8 mouse cellular contexts compared by ENCODE assay signal in genomic region chr7:101092618-101093017, GRCm38 (mm10). TPM values are rescaled to one million over a fixed set of nuclear protein-coding genes. Genes with fewer than 3 reads are reported as not detected.
DNase-seq lines count a peak whose midpoint lies in the region; ATAC-seq lines count a peak whose summit lies in the region.

TSS of gene Fchsd2 (plus strand) at chr7:101092863.

- WGBS in lung, embryonic 15.5 days: 48% methylated on average over 7 of the region's 7 CpGs
- WGBS in heart, embryonic 10.5 days: 55% methylated on average over 7 of the region's 7 CpGs
- 60% methylated on average over 7 of the region's 7 CpGs for WGBS in lung, embryonic 16.5 days

- H3K27me3 ChIP-seq in lung, embryonic 15.5 days: no peaks in the 10 kb centered on the region
- no peaks in the 10 kb centered on the region for H3K27me3 ChIP-seq in heart, embryonic 10.5 days (ENCODE audit: insufficient read depth, poor library complexity, severe bottlenecking)
- H3K27me3 ChIP-seq in lung, embryonic 16.5 days (ENCODE audit: control insufficient read depth, insufficient read depth, low read depth, low read length): no peaks in the 10 kb centered on the region

- H3K27ac ChIP-seq in lung, embryonic 15.5 days: no peak within 1 kb of the TSS
- H3K27ac ChIP-seq in heart, embryonic 10.5 days: peak within 1 kb of the TSS; percentile 37
- 0 out of 2 replicates have a peak within 1 kb of the TSS, but pooled peaks have one; percentile 13 for H3K27ac ChIP-seq in lung, embryonic 16.5 days (ENCODE audit: low read length)

- peaks cover 12% of the 10 kb centered on the region for H3K4me1 ChIP-seq in lung, embryonic 15.5 days
- peaks cover 65% of the 10 kb centered on the region for H3K4me1 ChIP-seq in heart, embryonic 10.5 days
- H3K4me1 ChIP-seq in lung, embryonic 16.5 days (replicated peaks; ENCODE audit: control insufficient read depth, insufficient read depth, low read length): peaks cover 3% of the 10 kb centered on the region

- no peak within 1 kb of the TSS for H3K4me3 ChIP-seq in lung, embryonic 15.5 days
- H3K4me3 ChIP-seq in heart, embryonic 10.5 days: no peak within 1 kb of the TSS
- H3K4me3 ChIP-seq in lung, embryonic 16.5 days (ENCODE audit: low read length): no peak within 1 kb of the TSS

- no peak within 1 kb of the TSS for H3K9ac ChIP-seq in lung, embryonic 15.5 days
- H3K9ac ChIP-seq in lung, embryonic 16.5 days (ENCODE audit: low read length): no peak within 1 kb of the TSS; the same call in 1 of the 2 replicates

- no peaks in the 10 kb centered on the region for H3K9me3 ChIP-seq in lung, embryonic 15.5 days
- H3K9me3 ChIP-seq in heart, embryonic 10.5 days: no peaks in the 10 kb centered on the region
- H3K9me3 ChIP-seq in lung, embryonic 16.5 days (ENCODE audit: control insufficient read depth, low read length): no peaks in the 10 kb centered on the region

- no peaks in the 10 kb centered on the region for H3K36me3 ChIP-seq in lung, embryonic 15.5 days
- no peaks in the 10 kb centered on the region for H3K36me3 ChIP-seq in heart, embryonic 10.5 days
- no peaks in the 10 kb centered on the region for H3K36me3 ChIP-seq in lung, embryonic 16.5 days (ENCODE audit: control insufficient read depth, insufficient read depth, low read length)

- no peak within 1 kb of the TSS for H3K4me2 ChIP-seq in lung, embryonic 15.5 days
- no peak within 1 kb of the TSS for H3K4me2 ChIP-seq in lung, embryonic 16.5 days (ENCODE audit: low read depth, low read length)

- ATAC-seq in lung, embryonic 15.5 days (ENCODE audit: borderline replicate concordance, extremely low read depth, low FRiP score, low TSS enrichment): no peak
- no peak for ATAC-seq in lung, embryonic 16.5 days (ENCODE audit: low read depth)

- DNase-seq in lung, postnatal 14 days: no peak
- peak; percentile 59 for DNase-seq in cerebellum, adult 9-11 months
- no peak for DNase-seq in heart, embryonic 10.5 days (ENCODE audit: low spot score)
- DNase-seq in layer of hippocampus, adult 18-20 months (ENCODE audit: low spot score in 2 of 2): peak in 1 of 2 experiments; percentile 25
- peak; percentile 21 to 52 for DNase-seq in spleen, postnatal 10 days (ENCODE audit: low spot score in 2 of 2)
- DNase-seq in testis, postnatal 14 days (ENCODE audit: low spot score): no peak

RNA-seq across cellular contexts. Expression of gene Fchsd2, which starts in this region (rescaled TPM):
- 20.0 and 22.5 TPM in 2 replicates for polyA plus RNA-seq in lung, embryonic 15.5 days (2015; fragmentation: Nextera tagmentation; extraction: Ambion mirVana)
- 14.2 and 17.3 TPM in 2 replicates for polyA plus RNA-seq in heart, embryonic 10.5 days (2016; fragmentation: Nextera tagmentation; extraction: Ambion mirVana)
- total RNA-seq in layer of hippocampus, adult 18-20 months (2021): 10 to 100 TPM; 32.7 to 33.8 TPM
- polyA plus RNA-seq in lung, embryonic 16.5 days (2015; fragmentation: Nextera tagmentation; extraction: Ambion mirVana): 21.8 and 22.3 TPM in 2 replicates

Comparison
In these comparisons a context has a peak if more than half of its experiments do, and no peak if none do; other contexts are left out.
1. DNase-seq: peak in cerebellum, adult 9-11 months (single experiment) and spleen, postnatal 10 days (2 of 2); none in lung, postnatal 14 days (single experiment), heart, embryonic 10.5 days (single experiment) and testis, postnatal 14 days (single experiment).